Mouse (Mus musculus): ENCODE measurements at regions not wholly inside any gene's neighbourhood (a gene's known extent, or its start where the extent isn't known, plus 50 kb on each side); places are given as distances from the start of the nearest gene placed in this dataset.

GRCm38 (mm10) chr12:27567250-27567649, 224.9 kb upstream of the Sox11 start:
- no peaks in the 10 kb centered on the region for H3K36me3 ChIP-seq (ENCODE audit: control insufficient read depth, insufficient read depth)
- no peaks in the 10 kb centered on the region for H3K4me1 ChIP-seq (replicated peaks; ENCODE audit: control insufficient read depth, insufficient read depth, low read length)
- H3K27me3 ChIP-seq (replicated peaks; ENCODE audit: control insufficient read depth, insufficient read depth, low read length): no peaks in the 10 kb centered on the region
- H3K4me2 ChIP-seq (replicated peaks; ENCODE audit: low read depth): no peak overlapping the region
- no peak for TF ChIP-seq CTCF (IDR thresholded peaks at IDR 0.05; ENCODE audit: low read depth)
- no peak overlapping the region for H3K9ac ChIP-seq (ENCODE audit: low read depth, low read length)
- WGBS: 65% methylated on average over 3 of the region's 3 CpGs
- no peak overlapping the region for H3K27ac ChIP-seq (ENCODE audit: low read depth, low read length)
- no peak for ATAC-seq
- no peaks in the 10 kb centered on the region for H3K9me3 ChIP-seq (ENCODE audit: control insufficient read depth)
- no peak overlapping the region for H3K4me3 ChIP-seq (ENCODE audit: low read depth, low read length)

- H3K9me3 ChIP-seq (ENCODE audit: control insufficient read depth): no peaks in the 10 kb centered on the region
- H3K4me3 ChIP-seq (ENCODE audit: low read depth, low read length): no peak overlapping the region
- TF ChIP-seq CTCF (IDR thresholded peaks at IDR 0.05; ENCODE audit: low read depth): no peak
- no peak overlapping the region for H3K27ac ChIP-seq (ENCODE audit: low read depth, low read length)
- no peaks in the 10 kb centered on the region for H3K4me1 ChIP-seq (replicated peaks; ENCODE audit: control insufficient read depth, insufficient read depth, low read length)
- no peaks in the 10 kb centered on the region for H3K27me3 ChIP-seq (replicated peaks; ENCODE audit: control insufficient read depth, insufficient read depth, low read length)
- H3K36me3 ChIP-seq (ENCODE audit: control insufficient read depth, insufficient read depth): no peaks in the 10 kb centered on the region
- no peak for ATAC-seq
- H3K9ac ChIP-seq (ENCODE audit: low read depth, low read length): no peak overlapping the region
- H3K4me2 ChIP-seq (replicated peaks; ENCODE audit: low read depth): no peak overlapping the region
- 62% methylated on average over 8 of the region's 8 CpGs for WGBS
Measured at GRCm38 (mm10) chr12:27565965-27566507, 223.7 kb upstream of the Sox11 start.

- H3K27ac ChIP-seq (ENCODE audit: low read depth, low read length): no peak overlapping the region
- no peak for TF ChIP-seq CTCF (IDR thresholded peaks at IDR 0.05; ENCODE audit: low read depth)
- WGBS: 82% methylated on average over 5 of the region's 5 CpGs
- H3K36me3 ChIP-seq (ENCODE audit: control insufficient read depth, insufficient read depth): no peaks in the 10 kb centered on the region
- H3K4me1 ChIP-seq (replicated peaks; ENCODE audit: control insufficient read depth, insufficient read depth, low read length): no peaks in the 10 kb centered on the region
- H3K4me3 ChIP-seq (ENCODE audit: low read depth, low read length): no peak overlapping the region
- no peak overlapping the region for H3K9ac ChIP-seq (ENCODE audit: low read depth, low read length)
- no peaks in the 10 kb centered on the region for H3K9me3 ChIP-seq (ENCODE audit: control insufficient read depth)
- H3K4me2 ChIP-seq (replicated peaks; ENCODE audit: low read depth): no peak overlapping the region
- ATAC-seq: no peak
- no peaks in the 10 kb centered on the region for H3K27me3 ChIP-seq (replicated peaks; ENCODE audit: control insufficient read depth, insufficient read depth, low read length)
Measured at GRCm38 (mm10) chr12:27564641-27565306, 222.4 kb upstream of the Sox11 start.

DNA sequence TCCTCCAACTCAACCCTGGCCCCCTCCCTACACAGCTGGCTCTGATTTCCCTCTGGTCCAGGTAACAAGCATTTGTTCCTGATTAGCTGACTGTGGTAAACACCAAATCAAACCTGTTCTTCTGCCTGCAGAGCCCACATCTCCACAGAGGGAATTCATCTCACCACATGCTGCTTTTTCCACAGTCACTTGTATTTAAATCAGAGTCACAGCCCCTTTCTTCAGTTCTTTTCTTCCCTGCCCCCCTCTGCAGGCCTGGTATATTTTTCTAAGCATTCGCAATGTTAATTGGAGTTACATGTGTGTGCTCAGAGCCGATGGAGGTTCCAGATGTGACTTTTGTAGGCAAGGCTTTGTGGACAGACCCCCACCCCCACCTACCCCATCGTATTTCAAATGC, 221.5 kb upstream of the Sox11 start:
- WGBS: 69% methylated on average over 3 of the region's 3 CpGs
- ATAC-seq: no peak
- no peak overlapping the region for H3K27ac ChIP-seq (ENCODE audit: low read depth, low read length)

DNA sequence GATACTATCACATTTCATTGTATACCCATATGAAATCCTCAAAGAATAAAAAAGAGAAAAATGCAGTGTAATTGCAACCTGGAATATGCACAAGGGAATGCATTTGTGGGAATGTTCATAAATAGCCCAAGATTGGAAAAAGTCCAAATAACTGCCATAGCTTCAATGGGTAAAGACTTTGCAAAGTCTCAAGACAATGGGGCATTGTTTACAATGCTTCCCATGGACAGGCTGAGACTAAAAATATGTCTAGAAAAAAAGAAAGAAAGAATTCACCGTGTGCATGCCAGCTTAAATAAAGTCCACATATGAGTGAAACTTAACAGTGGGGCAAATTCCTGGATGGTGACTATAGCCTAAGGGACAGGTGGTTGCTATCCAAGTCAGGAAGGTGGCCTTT, 210.4 kb upstream of the Sox11 start:
- no peaks in the 10 kb centered on the region for H3K27me3 ChIP-seq (replicated peaks; ENCODE audit: control insufficient read depth, insufficient read depth, low read length)
- no peaks in the 10 kb centered on the region for H3K4me1 ChIP-seq (replicated peaks; ENCODE audit: control insufficient read depth, insufficient read depth, low read length)
- no peak overlapping the region for H3K4me2 ChIP-seq (replicated peaks; ENCODE audit: low read depth)
- H3K9ac ChIP-seq (ENCODE audit: low read depth, low read length): no peak overlapping the region
- no peak for ATAC-seq
- no peaks in the 10 kb centered on the region for H3K9me3 ChIP-seq (ENCODE audit: control insufficient read depth)
- no peak overlapping the region for H3K27ac ChIP-seq (ENCODE audit: low read depth, low read length)
- no peak overlapping the region for H3K4me3 ChIP-seq (ENCODE audit: low read depth, low read length)
- no peaks in the 10 kb centered on the region for H3K36me3 ChIP-seq (ENCODE audit: control insufficient read depth, insufficient read depth)
- no peak for TF ChIP-seq CTCF (IDR thresholded peaks at IDR 0.05; ENCODE audit: low read depth)
- 60% methylated on average over 1 of the region's 1 CpGs for WGBS

More for the DNA sequence above, 221.5 kb upstream of the Sox11 start:
- no peak for TF ChIP-seq CTCF (IDR thresholded peaks at IDR 0.05; ENCODE audit: low read depth)
- no peaks in the 10 kb centered on the region for H3K4me1 ChIP-seq (replicated peaks; ENCODE audit: control insufficient read depth, insufficient read depth, low read length)
- H3K9me3 ChIP-seq (ENCODE audit: control insufficient read depth): 0 out of 2 replicates have a peak, but pooled peaks cover 2% of the 10 kb centered on the region
- no peaks in the 10 kb centered on the region for H3K36me3 ChIP-seq (ENCODE audit: control insufficient read depth, insufficient read depth)
- no peak overlapping the region for H3K9ac ChIP-seq (ENCODE audit: low read depth, low read length)
- H3K4me3 ChIP-seq (ENCODE audit: low read depth, low read length): no peak overlapping the region
- H3K4me2 ChIP-seq (replicated peaks; ENCODE audit: low read depth): no peak overlapping the region
- H3K27me3 ChIP-seq (replicated peaks; ENCODE audit: control insufficient read depth, insufficient read depth, low read length): no peaks in the 10 kb centered on the region

GRCm38 (mm10) chr12:27538210-27538609, 195.8 kb upstream of the Sox11 start:
- ATAC-seq: no peak
- no peaks in the 10 kb centered on the region for H3K9me3 ChIP-seq (ENCODE audit: control insufficient read depth)
- no peaks in the 10 kb centered on the region for H3K27me3 ChIP-seq (replicated peaks; ENCODE audit: control insufficient read depth, insufficient read depth, low read length)
- WGBS: 35% methylated on average over 4 of the region's 4 CpGs
- no peak for TF ChIP-seq CTCF (IDR thresholded peaks at IDR 0.05; ENCODE audit: low read depth)
- no peak overlapping the region for H3K9ac ChIP-seq (ENCODE audit: low read depth, low read length)
- no peak overlapping the region for H3K27ac ChIP-seq (ENCODE audit: low read depth, low read length)
- H3K4me2 ChIP-seq (replicated peaks; ENCODE audit: low read depth): no peak overlapping the region
- no peaks in the 10 kb centered on the region for H3K36me3 ChIP-seq (ENCODE audit: control insufficient read depth, insufficient read depth)
- H3K4me1 ChIP-seq (replicated peaks; ENCODE audit: control insufficient read depth, insufficient read depth, low read length): 0 out of 2 replicates have a peak, but pooled peaks cover 3% of the 10 kb centered on the region
- no peak overlapping the region for H3K4me3 ChIP-seq (ENCODE audit: low read depth, low read length)

Measured in intestine, postnatal 0 days (tissue).